Mouse (Mus musculus) megakaryocyte progenitor cell, adult 5-6 weeks (primary cell): ENCODE data around the gene Hnmt. TPM values are rescaled to one million over a fixed set of nuclear protein-coding genes. Genes with fewer than 3 reads are reported as not detected.

Experiments
- total RNA-seq, 2 experiments: library from RNA; stranded (forward) in 1 of 2; stranded (reverse) in 1 of 2; fragments of 157-497, 149-512 nt in 1 of 2; fragments of 200-1000 nt in 1 of 2; gene quantifications; 2 replicates each; pipeline versions ENCODE4 v1.2.3 to v1.2.4; 2015 to 2017

Hnmt gene
- total RNA-seq, 2 experiments from 2014 or later = 23.8 to 63.9 TPM

Other genes starting within 250 kb of the Hnmt start
- not detected in 2 replicates for gene Tbpl2, start 47.2 kb upstream of the Hnmt start, total RNA-seq (2015)
- not detected in 2 replicates for gene Tbpl2, start 47.2 kb upstream of the Hnmt start, total RNA-seq (2017)
- not detected in 2 replicates for gene Il1f8, start 103.8 kb upstream of the Hnmt start, total RNA-seq (2015)
- gene Il1f8, start 103.8 kb upstream of the Hnmt start, total RNA-seq (2017) = not detected in 2 replicates
- gene Il1f9, start 137.1 kb upstream of the Hnmt start, total RNA-seq (2015) = 2.5 and 3.8 TPM in 2 replicates
- gene Il1f9, start 137.1 kb upstream of the Hnmt start, total RNA-seq (2017) = 2.9 and 4.0 TPM in 2 replicates
- not detected in 2 replicates for gene Il1f6, start 166.0 kb upstream of the Hnmt start, total RNA-seq (2015)
- gene Il1f6, start 166.0 kb upstream of the Hnmt start, total RNA-seq (2017) = not detected in 2 replicates
- not detected in 2 replicates for gene Il1f5, start 227.6 kb upstream of the Hnmt start, total RNA-seq (2015)
- gene Il1f5, start 227.6 kb upstream of the Hnmt start, total RNA-seq (2017) = not detected in 2 replicates
- gene Il1f10, start 241.8 kb upstream of the Hnmt start, total RNA-seq (2015) = not detected in 2 replicates
- not detected in 2 replicates for gene Il1f10, start 241.8 kb upstream of the Hnmt start, total RNA-seq (2017)